8 mouse cellular contexts compared by ENCODE assay signal in genomic region chr5:122372192-122372769, GRCm38 (mm10). TPM values are rescaled to one million over a fixed set of nuclear protein-coding genes. Genes with fewer than 3 reads are reported as not detected.
A peak's percentile ranks its signal among the peaks of the same experiment; 100 is the strongest.
DNase-seq lines count a peak whose midpoint lies in the region; ATAC-seq and TF ChIP-seq lines count a peak whose summit lies in the region.

Gene Fam216a (minus strand): TSS chr5:122372364.

- peak; percentile 98 for DNase-seq in CD8-positive naive resting alpha-beta T cell, adult 2 months (ENCODE audit: low read depth in 2 of 2, low spot score in 2 of 2)
- peak; percentile 100 for DNase-seq in c-Kit-positive CD71-negative TER-119-negative erythroid progenitor cells, embryonic 14.5 days (ENCODE audit: low read depth)
- DNase-seq in forebrain, embryonic 10.5 days (ENCODE audit: extremely low spot score, low spot score) = peak; percentile 100
- peak; percentile 99 for DNase-seq in kidney, postnatal 25 days
- DNase-seq in liver, embryonic 14.5 days (ENCODE audit: low read depth in 3 of 3, low spot score in 3 of 3) = peak; percentile 100
- DNase-seq in neural tube, embryonic 11.5 days (ENCODE audit: low spot score) = peak; percentile 100
- DNase-seq in stomach, postnatal 0 days (ENCODE audit: low spot score) = peak; percentile 98

- peak; percentile 18; the same call in 1 of the 2 replicates for TF ChIP-seq CTCF in liver, embryonic 14.5 days (IDR thresholded peaks at IDR 0.05; ENCODE audit: low read depth)
- TF ChIP-seq CTCF in stomach, postnatal 0 days (IDR thresholded peaks at IDR 0.05; ENCODE audit: low read depth) = 0 out of 2 replicates have a peak, but pooled peaks have one; percentile 10

- peak within 1 kb of the TSS; percentile 95 for H3K27ac ChIP-seq in forebrain, embryonic 10.5 days
- H3K27ac ChIP-seq in heart, embryonic 15.5 days = peak within 1 kb of the TSS; percentile 98
- peak within 1 kb of the TSS; percentile 83 for H3K27ac ChIP-seq in liver, embryonic 14.5 days
- peak within 1 kb of the TSS; percentile 93 for H3K27ac ChIP-seq in neural tube, embryonic 11.5 days (ENCODE audit: low read depth, low read length)
- peak within 1 kb of the TSS; percentile 94 for H3K27ac ChIP-seq in stomach, postnatal 0 days (replicated peaks)

- peak within 1 kb of the TSS; percentile 87 for H3K9ac ChIP-seq in heart, embryonic 15.5 days
- peak within 1 kb of the TSS; percentile 79 for H3K9ac ChIP-seq in liver, embryonic 14.5 days (replicated peaks)
- peak within 1 kb of the TSS; percentile 75 for H3K9ac ChIP-seq in neural tube, embryonic 11.5 days (ENCODE audit: low read length)
- peak within 1 kb of the TSS; percentile 78 for H3K9ac ChIP-seq in stomach, postnatal 0 days (ENCODE audit: low read length)

- H3K4me3 ChIP-seq in forebrain, embryonic 10.5 days = peak within 1 kb of the TSS; percentile 82
- H3K4me3 ChIP-seq in heart, embryonic 15.5 days = peak within 1 kb of the TSS; percentile 85
- H3K4me3 ChIP-seq in liver, embryonic 14.5 days (ENCODE audit: insufficient read depth in 1 of 2, low read depth in 2 of 2, low read length in 2 of 2) = peak within 1 kb of the TSS; percentile 76 to 90
- H3K4me3 ChIP-seq in neural tube, embryonic 11.5 days (ENCODE audit: low read depth, low read length) = peak within 1 kb of the TSS; percentile 76
- H3K4me3 ChIP-seq in stomach, postnatal 0 days (ENCODE audit: low read depth, low read length) = peak within 1 kb of the TSS; percentile 70

- peak; percentile 75 for TF ChIP-seq EP300 in liver, embryonic 14.5 days (IDR thresholded peaks at IDR 0.05; ENCODE audit: low read depth)
- TF ChIP-seq EP300 in stomach, postnatal 0 days (optimal IDR thresholded peaks at IDR 0.05) = no peak

- H3K27me3 ChIP-seq in forebrain, embryonic 10.5 days (ENCODE audit: poor library complexity, severe bottlenecking) = no peaks in the 10 kb centered on the region
- no peaks in the 10 kb centered on the region for H3K27me3 ChIP-seq in heart, embryonic 15.5 days
- H3K27me3 ChIP-seq in liver, embryonic 14.5 days (ENCODE audit: control insufficient read depth, insufficient read depth, low read length) = no peaks in the 10 kb centered on the region
- H3K27me3 ChIP-seq in neural tube, embryonic 11.5 days (ENCODE audit: control insufficient read depth, insufficient read depth, low read length) = no peaks in the 10 kb centered on the region
- no peaks in the 10 kb centered on the region for H3K27me3 ChIP-seq in stomach, postnatal 0 days (ENCODE audit: control insufficient read depth, insufficient read depth, low read length)

- H3K9me3 ChIP-seq in forebrain, embryonic 10.5 days = no peaks in the 10 kb centered on the region
- no peaks in the 10 kb centered on the region for H3K9me3 ChIP-seq in heart, embryonic 15.5 days (replicated peaks)
- H3K9me3 ChIP-seq in liver, embryonic 14.5 days (ENCODE audit: control insufficient read depth, low read length) = no peaks in the 10 kb centered on the region
- no peaks in the 10 kb centered on the region for H3K9me3 ChIP-seq in neural tube, embryonic 11.5 days (ENCODE audit: control insufficient read depth, low read length)
- H3K9me3 ChIP-seq in stomach, postnatal 0 days (ENCODE audit: control insufficient read depth, low read length) = no peaks in the 10 kb centered on the region

- peak within 1 kb of the TSS; percentile 84 for H3K4me2 ChIP-seq in heart, embryonic 15.5 days
- H3K4me2 ChIP-seq in liver, embryonic 14.5 days (ENCODE audit: low read depth) = peak within 1 kb of the TSS; percentile 86
- H3K4me2 ChIP-seq in neural tube, embryonic 11.5 days (ENCODE audit: low read depth) = peak within 1 kb of the TSS; percentile 70
- H3K4me2 ChIP-seq in stomach, postnatal 0 days (replicated peaks; ENCODE audit: low read depth) = peak within 1 kb of the TSS; percentile 72

- ATAC-seq in heart, embryonic 15.5 days (replicated peaks; ENCODE audit: insufficient number of reproducible peaks, insufficient read depth, low FRiP score, low read depth) = peak; percentile 94
- peak; percentile 94 for ATAC-seq in liver, embryonic 14.5 days (ENCODE audit: insufficient read depth)
- ATAC-seq in neural tube, embryonic 11.5 days (ENCODE audit: insufficient read depth, low FRiP score, low TSS enrichment) = peak; percentile 91
- peak; percentile 95 for ATAC-seq in stomach, postnatal 0 days (ENCODE audit: low FRiP score, low TSS enrichment)

- peaks cover 23% of the 10 kb centered on the region for H3K4me1 ChIP-seq in forebrain, embryonic 10.5 days
- peaks cover 14% of the 10 kb centered on the region for H3K4me1 ChIP-seq in heart, embryonic 15.5 days (replicated peaks)
- H3K4me1 ChIP-seq in liver, embryonic 14.5 days (replicated peaks; ENCODE audit: control insufficient read depth in 2 of 2, insufficient read depth in 2 of 2, low read length in 1 of 2) = peaks cover 0 to 3% of the 10 kb centered on the region in 2 experiments; a peak in 3 of 4 replicates
- H3K4me1 ChIP-seq in neural tube, embryonic 11.5 days (ENCODE audit: control insufficient read depth, insufficient read depth, low read length) = 0 out of 2 replicates have a peak, but pooled peaks cover 2% of the 10 kb centered on the region
- no peaks in the 10 kb centered on the region for H3K4me1 ChIP-seq in stomach, postnatal 0 days (replicated peaks; ENCODE audit: control insufficient read depth, insufficient read depth)

- H3K36me3 ChIP-seq in forebrain, embryonic 10.5 days (replicated peaks) = peaks cover 67% of the 10 kb centered on the region
- H3K36me3 ChIP-seq in heart, embryonic 15.5 days = peaks cover 25% of the 10 kb centered on the region
- H3K36me3 ChIP-seq in liver, embryonic 14.5 days (replicated peaks; ENCODE audit: control insufficient read depth, insufficient read depth, low read depth) = peaks cover 16% of the 10 kb centered on the region
- H3K36me3 ChIP-seq in neural tube, embryonic 11.5 days (ENCODE audit: control insufficient read depth, insufficient read depth, low read length) = peaks cover 15% of the 10 kb centered on the region
- H3K36me3 ChIP-seq in stomach, postnatal 0 days (ENCODE audit: control insufficient read depth, insufficient read depth, low read length) = peaks cover 8% of the 10 kb centered on the region; the same call in 1 of the 2 replicates

- under 1% methylated on average over 53 of the region's 53 CpGs for WGBS in forebrain, embryonic 10.5 days
- under 1% methylated on average over 53 of the region's 53 CpGs for WGBS in heart, embryonic 15.5 days
- under 1% methylated on average over 53 of the region's 53 CpGs for WGBS in liver, embryonic 14.5 days (ENCODE audit: insufficient replicate concordance)
- WGBS in neural tube, embryonic 11.5 days = under 1% methylated on average over 53 of the region's 53 CpGs
- under 1% methylated on average over 53 of the region's 53 CpGs for WGBS in stomach, postnatal 0 days

RNA-seq across cellular contexts. Expression of gene Fam216a, which starts in this region (rescaled TPM):
- polyA plus RNA-seq in forebrain, embryonic 10.5 days (2016; fragmentation: Nextera tagmentation; extraction: Ambion mirVana) = 86.1 and 90.1 TPM in 2 replicates
- polyA plus RNA-seq in heart, embryonic 15.5 days (2015; fragmentation: Nextera tagmentation; extraction: Ambion mirVana) = 43.7 and 53.7 TPM in 2 replicates
- 14.1 and 18.1 TPM in 2 replicates for polyA plus RNA-seq in liver, embryonic 14.5 days (2012; rRNA removed)
- 17.1 and 23.0 TPM in 2 replicates for polyA plus RNA-seq in liver, embryonic 14.5 days (2014; fragmentation: Nextera tagmentation; extraction: Ambion mirVana)
- polyA plus RNA-seq in neural tube, embryonic 11.5 days (2014; fragmentation: Nextera tagmentation; extraction: Ambion mirVana) = 115 and 116 TPM in 2 replicates
- 23.8 and 26.0 TPM in 2 replicates for polyA plus RNA-seq in stomach, postnatal 0 days (2015; fragmentation: Nextera tagmentation; extraction: Ambion mirVana)

Comparison
In these comparisons a context has a peak if more than half of its experiments do, and no peak if none do; other contexts are left out.
1. Peak in every context shown above with its lines: DNase-seq, ATAC-seq, H3K4me3 ChIP-seq and H3K27ac ChIP-seq.